Mouse (Mus musculus) kidney, embryonic 15.5 days (tissue): ENCODE measurements around the gene Ints14. TPM values are rescaled to one million over a fixed set of nuclear protein-coding genes. Genes with fewer than 3 reads are reported as not detected.

Source experiments
- ATAC-seq: fragments of 200-750 bp; cut with Nextera tagmentation; replicated peaks from 2 replicates; pipeline ENCODE4 v1.8.0; 2017; ENCODE audit warnings: moderate TSS enrichment; ENCODE audit not compliant: low FRiP score
- H3K27ac ChIP-seq: fragments of 300-500 bp; sonication (generic); 2 replicates; pipeline ENCODE4 v1.5.1; 2015; ENCODE audit warnings: mild to moderate bottlenecking, inconsistent platforms
- H3K27me3 ChIP-seq: fragments of 300-500 bp; sonication (generic); 2 replicates; pipeline ENCODE4 v1.6.1; 2015; ENCODE audit warnings: inconsistent platforms
- H3K36me3 ChIP-seq: fragments of 300-500 bp; sonication (generic); 2 replicates; pipeline ENCODE4 v1.6.1; 2015; ENCODE audit warnings: inconsistent platforms
- H3K4me1 ChIP-seq: fragments of 300-500 bp; sonication (generic); 2 replicates; pipeline ENCODE4 v1.6.1; 2015; ENCODE audit warnings: inconsistent platforms
- H3K4me2 ChIP-seq: fragments of 300-500 bp; sonication (generic); 2 replicates; pipeline ENCODE4 v1.6.1; 2015; ENCODE audit warnings: moderate library complexity, mild to moderate bottlenecking, inconsistent platforms
- H3K4me3 ChIP-seq: fragments of 300-500 bp; sonication (generic); replicated peaks from 2 replicates; pipeline ENCODE4 v1.5.1; 2015; ENCODE audit warnings: mild to moderate bottlenecking, inconsistent platforms
- H3K9ac ChIP-seq: fragments of 300-500 bp; sonication (generic); 2 replicates; pipeline ENCODE4 v1.6.1; 2015; ENCODE audit warnings: mild to moderate bottlenecking, inconsistent platforms
- H3K9me3 ChIP-seq: fragments of 300-500 bp; sonication (generic); replicated peaks from 2 replicates; pipeline ENCODE4 v1.6.1; 2016; ENCODE audit warnings: inconsistent platforms
- WGBS: fragments of 180-500 bp; shearing (Covaris S2); methylation state at CpG from one replicate; pipeline ENCODE4 v1.1.7; 2015; ENCODE audit warnings: mixed read lengths; 5-methylcytosine and 5-hydroxymethylcytosine counted together
- polyA plus RNA-seq: library from polyadenylated mRNA; unstranded; fragments of >200 nt; fragmentation: Nextera tagmentation; extraction: Ambion mirVana; gene quantifications from 2 replicates; pipeline ENCODE4 v1.2.1, GENCODE M21; 2015

Gene Ints14
- polyA plus RNA-seq, 1 experiment from 2014 or later: 59.7 TPM

GRCm38 (mm10) chr9:65011304-65011703, 50.6 kb downstream of the Ints14 start:
- H3K27ac ChIP-seq: no peak overlapping the region
- H3K4me1 ChIP-seq: peaks cover 9% of the 10 kb centered on the region
- H3K36me3 ChIP-seq: peaks cover 33% of the 10 kb centered on the region
- H3K9me3 ChIP-seq: no peaks in the 10 kb centered on the region
- no peak overlapping the region for H3K4me3 ChIP-seq
- WGBS: 57% methylated on average over 6 of the region's 6 CpGs
- no peaks in the 10 kb centered on the region for H3K27me3 ChIP-seq
- no peak overlapping the region for H3K4me2 ChIP-seq
- ATAC-seq: no peak
- no peak overlapping the region for H3K9ac ChIP-seq

- Histone ChIP-seq H3K4me3 (no peak overlapping the region), H3K4me1 (peaks cover 36% of the 10 kb centered on the region), H3K36me3 (no peaks in the 10 kb centered on the region), H3K4me2 (no peak overlapping the region), H3K27ac (no peak overlapping the region), H3K27me3 (no peaks in the 10 kb centered on the region), H3K9me3 (no peaks in the 10 kb centered on the region), H3K9ac (no peak overlapping the region)
- no peak for ATAC-seq
- 71% methylated on average over 7 of the region's 7 CpGs for WGBS
These were observed 54.9 kb downstream of the Ints14 start for GRCm38 (mm10) chr9:65015461-65016222.

- Histone ChIP-seq H3K4me2 (no peak overlapping the region), H3K27me3 (no peaks in the 10 kb centered on the region), H3K9me3 (no peaks in the 10 kb centered on the region), H3K4me1 (peaks cover 40% of the 10 kb centered on the region), H3K27ac (no peak overlapping the region), H3K36me3 (no peaks in the 10 kb centered on the region), H3K4me3 (no peak overlapping the region), H3K9ac (no peak overlapping the region)
- WGBS: 83% methylated on average over 4 of the region's 4 CpGs
- no peak for ATAC-seq
These were observed 55.7 kb downstream of the Ints14 start for GRCm38 (mm10) chr9:65016241-65016977.

- Histone ChIP-seq H3K4me1 (peaks cover 45% of the 10 kb centered on the region), H3K27ac (no peak overlapping the region), H3K36me3 (no peaks in the 10 kb centered on the region), H3K4me2 (no peak overlapping the region), H3K4me3 (no peak overlapping the region), H3K27me3 (no peaks in the 10 kb centered on the region), H3K9ac (0 out of 2 replicates have a peak overlapping the region, but pooled peaks have one; percentile 3), H3K9me3 (no peaks in the 10 kb centered on the region)
- no peak for ATAC-seq
- 75% methylated on average over 16 of the region's 16 CpGs for WGBS
These were observed 56.5 kb downstream of the Ints14 start for GRCm38 (mm10) chr9:65016978-65017827.

- H3K4me3 ChIP-seq: no peak overlapping the region
- H3K36me3 ChIP-seq: no peaks in the 10 kb centered on the region
- no peaks in the 10 kb centered on the region for H3K9me3 ChIP-seq
- no peak overlapping the region for H3K4me2 ChIP-seq
- 91% methylated on average over 4 of the region's 4 CpGs for WGBS
- ATAC-seq: no peak
- 0 out of 2 replicates have a peak overlapping the region, but pooled peaks have one; percentile 3 for H3K9ac ChIP-seq
- H3K4me1 ChIP-seq: peaks cover 50% of the 10 kb centered on the region
- H3K27ac ChIP-seq: no peak overlapping the region
- no peaks in the 10 kb centered on the region for H3K27me3 ChIP-seq
These were observed 57.2 kb downstream of the Ints14 start for GRCm38 (mm10) chr9:65017896-65018295.

- Histone ChIP-seq H3K27me3 (no peaks in the 10 kb centered on the region), H3K27ac (no peak overlapping the region), H3K9me3 (no peaks in the 10 kb centered on the region), H3K9ac (0 out of 2 replicates have a peak overlapping the region, but pooled peaks have one; percentile 10), H3K4me1 (peaks cover 50% of the 10 kb centered on the region), H3K36me3 (no peaks in the 10 kb centered on the region), H3K4me2 (no peak overlapping the region), H3K4me3 (no peak overlapping the region)
- 68% methylated on average over 3 of the region's 3 CpGs for WGBS
- no peak for ATAC-seq
These were observed 58.0 kb downstream of the Ints14 start for GRCm38 (mm10) chr9:65018588-65019121.

DNA sequence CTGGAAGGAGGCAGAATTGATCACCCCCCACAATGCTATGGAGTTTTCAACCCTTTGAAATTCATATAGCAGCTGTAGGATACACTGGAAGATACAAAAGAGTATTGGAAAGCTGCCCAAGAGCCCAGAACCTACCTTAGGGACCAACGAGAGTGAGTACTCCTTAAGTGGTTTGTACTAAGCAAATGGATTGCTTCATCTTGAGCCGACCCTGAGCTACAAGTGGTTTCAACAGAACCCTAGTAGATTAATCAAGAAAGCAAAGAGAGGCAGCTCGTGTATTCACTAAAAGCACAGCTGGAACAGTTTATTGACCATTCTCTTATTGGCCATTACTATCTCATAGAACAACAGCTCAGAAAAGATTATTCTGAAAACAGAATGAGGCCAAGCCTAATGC, 58.4 kb downstream of the Ints14 start:
- Histone ChIP-seq H3K4me1 (peaks cover 50% of the 10 kb centered on the region), H3K4me3 (no peak overlapping the region), H3K36me3 (no peaks in the 10 kb centered on the region), H3K27ac (no peak overlapping the region), H3K27me3 (no peaks in the 10 kb centered on the region), H3K4me2 (no peak overlapping the region), H3K9me3 (no peaks in the 10 kb centered on the region), H3K9ac (0 out of 2 replicates have a peak overlapping the region, but pooled peaks have one; percentile 10)
- no peak for ATAC-seq
- WGBS: 59% methylated on average over 3 of the region's 3 CpGs

GRCm38 (mm10) chr9:65020128-65020527, 59.4 kb downstream of the Ints14 start:
- Histone ChIP-seq H3K27ac (no peak overlapping the region), H3K27me3 (no peaks in the 10 kb centered on the region), H3K36me3 (no peaks in the 10 kb centered on the region), H3K9me3 (no peaks in the 10 kb centered on the region), H3K4me1 (peaks cover 50% of the 10 kb centered on the region), H3K4me2 (peak overlapping the region; percentile 88), H3K9ac (peak overlapping the region; percentile 88; the same call in 1 of the 2 replicates), H3K4me3 (peak overlapping the region; percentile 93; the same call in 1 of the 2 replicates)
- 67% methylated on average over 4 of the region's 4 CpGs for WGBS
- no peak for ATAC-seq

DNA sequence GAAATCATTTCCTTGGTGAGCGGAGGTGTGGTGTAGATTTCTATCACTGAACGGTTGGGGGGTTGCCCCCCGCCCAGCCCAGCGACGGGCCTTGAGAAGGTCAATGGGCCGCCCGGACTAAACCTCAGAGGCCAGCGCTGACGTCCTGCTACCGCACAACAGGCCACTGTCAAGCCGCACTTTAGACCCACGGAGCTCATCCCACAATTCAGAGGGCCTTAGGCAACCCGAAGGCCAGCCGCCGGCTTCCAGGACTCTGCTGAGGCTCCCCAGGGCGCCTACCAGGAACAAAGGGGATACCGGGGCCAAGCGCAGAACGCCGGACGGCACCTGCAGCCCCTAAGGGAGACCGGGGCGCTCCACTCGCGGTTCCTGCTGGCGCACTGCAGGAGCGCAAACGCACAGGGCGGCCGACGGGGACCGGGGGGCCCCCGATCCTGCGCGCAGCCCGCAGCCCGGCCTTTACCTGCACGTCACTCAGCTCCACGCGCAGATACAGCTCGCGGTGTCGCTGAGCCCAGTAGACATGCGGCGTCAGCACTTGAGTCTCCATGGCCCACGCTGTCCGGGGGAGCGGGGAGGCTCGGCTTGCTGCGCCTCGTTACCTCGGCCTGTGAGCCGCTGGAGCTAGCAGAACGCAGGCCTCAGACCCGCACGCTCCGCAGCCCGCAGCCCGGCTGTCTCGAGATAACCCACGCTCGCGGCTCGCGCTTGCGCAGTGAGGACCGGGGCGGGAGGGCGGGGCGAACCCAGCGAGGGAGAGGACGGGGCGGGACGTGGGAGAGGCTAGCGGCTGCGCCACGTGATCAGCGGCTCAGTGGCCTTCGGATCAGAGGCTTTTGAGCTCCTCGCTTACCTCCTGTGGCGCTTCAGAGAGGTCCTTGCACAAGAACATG, 60.5 kb downstream of the Ints14 start, which contains the start of gene Hacd3:
Gene Hacd3 (minus strand): TSS at position 703 of the 896 bp plus-strand sequence.
- no peaks in the 10 kb centered on the region for H3K36me3 ChIP-seq
- H3K9me3 ChIP-seq: no peaks in the 10 kb centered on the region
- H3K27me3 ChIP-seq: no peaks in the 10 kb centered on the region
- H3K9ac ChIP-seq: peak within 1 kb of the TSS; percentile 88
- ATAC-seq: peak; percentile 95
- peak within 1 kb of the TSS; percentile 85 for H3K27ac ChIP-seq
- under 1% methylated on average over 81 of the region's 81 CpGs for WGBS
- peaks cover 42% of the 10 kb centered on the region for H3K4me1 ChIP-seq
- peak within 1 kb of the TSS; percentile 88 for H3K4me2 ChIP-seq
- peak within 1 kb of the TSS; percentile 93 for H3K4me3 ChIP-seq

DNA sequence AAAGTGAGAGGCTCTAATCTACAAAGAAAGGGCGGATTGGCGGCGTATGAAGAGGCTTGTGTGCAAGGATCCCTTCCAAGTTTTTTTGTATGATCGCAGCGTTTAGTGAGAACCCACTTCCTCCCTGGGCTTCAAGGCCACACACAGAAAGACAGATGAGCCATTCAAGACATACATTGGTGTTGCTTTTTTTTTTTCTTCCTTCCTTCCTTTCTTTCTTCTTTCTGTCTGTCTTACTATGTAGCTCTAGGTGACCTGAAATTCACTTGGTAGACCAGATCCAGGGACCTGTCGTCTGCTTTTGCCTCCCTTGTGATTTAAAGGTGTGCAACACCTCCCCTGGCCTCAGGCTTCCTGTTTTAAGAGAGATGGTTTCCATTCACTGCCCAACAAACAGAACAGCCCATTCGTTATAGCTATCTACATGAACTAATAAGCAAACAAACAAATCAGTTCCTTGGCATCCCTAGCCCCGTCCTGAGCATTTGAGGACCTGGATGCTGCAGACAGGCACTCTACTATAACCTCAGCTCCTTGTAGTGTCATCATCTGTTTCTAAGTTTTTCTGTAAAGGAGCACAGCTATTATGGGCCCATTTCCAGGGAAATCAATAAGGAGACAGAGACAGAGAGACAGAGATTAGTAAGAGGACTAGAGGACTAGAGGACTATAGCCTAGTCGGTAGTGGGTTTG, 61.3 kb downstream of the Ints14 start:
- Histone ChIP-seq H3K4me1 (peaks cover 35% of the 10 kb centered on the region), H3K4me2 (peak overlapping the region; percentile 88), H3K27ac (peak overlapping the region; percentile 85), H3K9ac (peak overlapping the region; percentile 88), H3K9me3 (no peaks in the 10 kb centered on the region), H3K36me3 (no peaks in the 10 kb centered on the region), H3K4me3 (peak overlapping the region; percentile 93), H3K27me3 (no peaks in the 10 kb centered on the region)
- 18% methylated on average over 9 of the region's 9 CpGs for WGBS
- no peak for ATAC-seq
